Mouse (Mus musculus) adipose tissue, adult 10 weeks (tissue): ENCODE data around the gene Gm2956. TPM values are rescaled to one million over a fixed set of nuclear protein-coding genes. Genes with fewer than 3 reads are reported as not detected.

Experiments used
- polyA plus RNA-seq: library from polyadenylated mRNA; stranded (reverse); fragments of 350-450 nt; fragmentation: Illumina TruSeq; extraction: RNeasy Lipid Tissue Mini Kit (QIAGEN cat#74804); gene quantifications from one replicate; pipeline ENCODE4 v1.2.3, GENCODE M21; 2014; ENCODE audit warnings: low read depth, low replicate concordance

The Gm2956 gene
- 0.32 TPM for polyA plus RNA-seq

DNA sequence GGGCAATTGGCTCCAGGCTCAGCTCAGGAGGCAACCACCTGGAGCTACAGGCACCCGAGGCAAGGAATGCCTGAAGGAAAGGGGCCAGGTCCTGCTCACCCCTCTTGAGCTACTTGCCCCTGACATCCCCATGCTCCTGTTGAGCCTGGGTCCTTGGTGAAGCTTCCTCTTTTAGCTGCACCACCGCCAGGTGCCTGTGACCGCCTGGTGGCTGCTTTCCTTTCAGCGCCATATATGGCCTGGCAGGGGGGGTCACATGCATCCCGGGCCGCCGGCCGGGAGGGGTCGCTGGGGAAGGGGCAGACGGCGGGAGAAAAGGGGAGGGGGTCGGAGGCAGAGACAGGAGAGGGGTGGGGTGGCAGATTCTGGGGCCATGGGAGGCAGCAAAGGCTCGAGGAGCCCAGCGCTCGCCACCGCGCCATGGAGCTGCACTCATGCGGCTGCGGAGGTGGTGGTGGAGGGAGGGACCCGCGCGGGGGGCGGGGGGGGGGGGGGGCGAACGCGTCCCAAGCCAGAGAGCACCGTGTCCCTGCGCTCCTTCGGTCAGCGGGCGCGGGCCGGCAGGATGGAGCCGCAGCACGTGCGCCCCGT lies at the start of gene Gm2956:
TSS of gene Gm2956 (plus strand) at position 541 of the 591 bp plus-strand sequence.

GRCm38 (mm10) chr14:3394793-3395192 lies 62.4 kb downstream of the Gm2956 start, which contains the start of gene Gm10413:
TSS of gene Gm10413 (plus strand) at chr14:3395093.

Other genes starting within 250 kb of the Gm2956 start
- not detected for gene Gm10340, start 198.6 kb upstream of the Gm2956 start, polyA plus RNA-seq
- gene Gm5795, start 144.4 kb upstream of the Gm2956 start, polyA plus RNA-seq = 2.0 TPM
- 1.3 TPM for gene D830030K20Rik, start 124.1 kb upstream of the Gm2956 start, polyA plus RNA-seq
- not detected for gene Gm10413, start 62.5 kb downstream of the Gm2956 start, polyA plus RNA-seq
- not detected for gene Gm10409, start 80.0 kb downstream of the Gm2956 start, polyA plus RNA-seq
- gene Gm3005, start 95.5 kb downstream of the Gm2956 start, polyA plus RNA-seq = not detected
- gene Gm10408, start 116.8 kb downstream of the Gm2956 start, polyA plus RNA-seq = not detected